Mouse (Mus musculus) liver, embryonic 14.5 days (tissue): ENCODE data around the gene Tdrd3.

Source experiments
- CTCF ChIP-seq: IDR thresholded peaks from 2 replicates; pipeline ENCODE4 v1.5.1; 2016; ENCODE audit warnings: antibody characterized with exemption, low read depth, control low read depth
- EP300 ChIP-seq: IDR thresholded peaks from 2 replicates; pipeline ENCODE4 v1.6.1; 2016; ENCODE audit warnings: antibody characterized with exemption, low read depth

GRCm38 (mm10) chr14:87567626-87568446, 151.4 kb downstream of the Tdrd3 start:
- TF ChIP-seq CTCF, result no peak
- TF ChIP-seq EP300, result no peak
